Mouse (Mus musculus): ENCODE measurements around the gene Sh3glb1.

The Sh3glb1 gene

DNA sequence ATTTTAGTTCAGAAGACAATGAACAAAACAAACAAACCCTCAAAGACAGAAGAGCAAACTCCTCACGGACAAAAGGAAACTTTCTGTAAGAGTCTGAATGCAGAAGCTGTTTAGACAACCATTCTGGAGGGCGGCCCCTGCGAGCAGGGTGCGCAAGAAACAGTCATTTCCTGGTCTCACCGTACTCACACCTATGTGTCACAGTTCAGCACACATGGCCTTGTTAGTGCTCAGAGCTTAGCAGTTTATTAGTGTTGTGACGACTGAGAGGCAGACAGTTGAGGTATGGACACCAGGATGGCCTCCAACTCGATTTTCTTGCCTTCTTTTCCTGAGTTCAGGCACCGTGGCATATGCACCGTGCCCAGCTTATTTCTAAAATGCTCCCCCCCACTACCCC, 4.2 kb downstream of the Sh3glb1 start:
- in situ Hi-C loops (cut with MboI, MseI) = loop anchor here (25.0 kb wide), 1 partner anchor 1196 kb away; the partner anchor contains the start of gene Bcl10

DNA sequence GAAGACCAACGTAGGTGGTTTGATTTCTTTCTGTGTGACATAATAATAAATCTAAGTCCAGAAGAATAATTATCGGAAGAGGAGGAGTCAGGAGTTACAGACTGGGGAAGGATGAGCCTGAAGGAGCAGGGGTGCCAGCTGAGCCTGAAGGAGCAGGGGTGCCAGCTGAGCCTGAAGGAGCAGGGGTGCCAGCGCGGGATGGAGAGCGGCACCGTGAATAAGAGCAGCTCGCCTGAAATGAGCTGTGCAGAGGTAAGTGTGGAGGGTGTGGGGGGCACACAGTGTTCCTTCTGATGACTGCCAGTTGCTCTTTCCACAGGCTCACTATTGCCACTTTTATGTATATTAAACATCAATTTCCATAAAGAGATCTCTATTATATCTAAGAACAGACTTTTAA, 5.1 kb downstream of the Sh3glb1 start:
- in situ Hi-C loops (cut with MboI, MseI) = loop anchor here (25.0 kb wide), 1 partner anchor 1197 kb away; the partner anchor contains the start of gene Bcl10

DNA sequence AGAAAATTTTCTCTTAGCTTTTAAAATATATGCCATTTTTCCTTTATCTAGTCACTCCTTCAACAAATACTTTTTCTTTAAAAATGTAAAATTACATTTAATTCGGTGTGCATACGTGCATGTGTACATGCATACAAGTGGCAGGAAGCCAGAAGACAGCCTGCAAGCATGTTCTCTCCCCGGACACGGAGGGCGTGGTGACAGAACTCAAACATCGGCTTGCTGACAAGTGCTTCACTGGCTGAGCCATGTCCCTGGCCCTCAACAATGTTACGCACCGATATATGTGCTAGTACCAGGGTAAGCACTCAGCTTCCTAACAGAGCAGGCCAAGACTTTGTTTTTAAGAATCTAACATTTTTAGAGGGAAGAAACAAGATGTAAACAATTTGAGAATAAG, 5.5 kb downstream of the Sh3glb1 start:
- in situ Hi-C loops (cut with MboI, MseI) = loop anchor here (25.0 kb wide), 1 partner anchor 1198 kb away; the partner anchor contains the start of gene Bcl10

DNA sequence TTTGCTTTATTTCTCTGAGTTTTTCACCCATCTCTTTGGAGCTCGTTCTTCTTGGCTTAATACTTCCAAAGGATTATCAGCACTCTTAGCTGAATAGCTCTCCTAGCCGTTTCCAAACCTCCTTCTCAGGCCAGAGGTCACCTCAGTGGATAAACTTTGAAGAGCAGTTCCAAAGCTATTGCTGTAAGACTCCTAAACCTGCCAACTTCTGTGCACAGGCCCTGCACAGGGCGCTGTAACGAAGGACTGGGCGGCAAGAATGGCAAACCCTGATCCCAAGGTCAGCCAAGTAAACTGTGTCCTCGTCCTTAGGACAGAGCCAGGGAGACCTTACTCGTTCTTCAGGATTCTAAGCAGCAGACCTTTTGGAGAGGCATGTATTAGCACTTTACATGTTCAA, 6.0 kb downstream of the Sh3glb1 start:
- in situ Hi-C loops (cut with MboI, MseI) = loop anchor here (25.0 kb wide), 1 partner anchor 1198 kb away; the partner anchor contains the start of gene Bcl10

DNA sequence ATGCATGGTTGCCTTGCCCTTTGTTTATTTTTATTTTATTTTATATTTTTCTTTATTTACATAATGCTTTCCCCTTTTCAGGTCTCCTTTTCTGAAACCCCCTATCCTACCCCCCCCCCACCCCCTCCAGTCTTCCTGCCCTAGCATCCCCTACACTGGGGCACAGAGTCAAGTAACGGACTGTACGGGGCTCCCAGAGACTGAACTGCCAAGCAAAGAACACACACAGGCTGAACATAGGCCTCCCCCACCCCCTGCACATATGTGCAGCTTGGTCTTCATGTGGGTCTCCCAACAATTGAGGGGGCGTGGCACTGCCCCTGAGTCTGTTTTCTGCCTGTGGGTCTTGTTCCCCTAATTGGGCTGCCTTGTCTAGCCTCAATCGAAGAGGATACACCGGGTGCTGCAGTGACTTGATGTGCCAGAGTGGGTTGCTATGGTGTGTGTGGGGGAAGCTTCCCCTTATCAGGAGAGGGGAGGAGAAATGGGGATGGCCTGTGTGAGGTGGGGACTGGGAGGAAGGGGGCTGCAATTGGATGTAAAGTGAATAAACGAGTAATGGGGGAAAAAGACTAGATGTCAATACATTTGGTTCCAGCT, 8.4 kb downstream of the Sh3glb1 start:
- in situ Hi-C loops (cut with MboI, MseI) = loop anchor here (25.0 kb wide), 1 partner anchor 1201 kb away; the partner anchor contains the start of gene Bcl10

DNA sequence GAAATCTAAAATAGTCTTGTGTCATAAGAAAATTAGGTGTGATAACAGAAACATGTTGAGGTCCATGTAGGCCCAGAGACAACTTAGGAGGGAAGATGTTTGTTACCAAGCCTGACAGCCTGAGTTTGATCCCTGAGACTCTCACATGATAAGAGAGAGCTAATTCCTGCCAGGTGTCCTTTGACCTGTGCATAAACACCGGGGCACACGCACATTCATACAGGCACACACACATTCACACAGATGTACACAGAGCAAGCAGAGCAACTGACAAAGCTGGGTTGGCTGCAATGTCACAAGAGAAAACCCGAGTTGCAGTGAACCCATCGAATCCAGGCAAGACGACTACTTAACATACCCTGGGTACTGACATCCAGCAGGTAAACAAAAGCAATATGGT, 11.5 kb downstream of the Sh3glb1 start:
- in situ Hi-C loops (cut with MboI, MseI) = loop anchor here (25.0 kb wide), 1 partner anchor 1204 kb away; the partner anchor contains the start of gene Bcl10

DNA sequence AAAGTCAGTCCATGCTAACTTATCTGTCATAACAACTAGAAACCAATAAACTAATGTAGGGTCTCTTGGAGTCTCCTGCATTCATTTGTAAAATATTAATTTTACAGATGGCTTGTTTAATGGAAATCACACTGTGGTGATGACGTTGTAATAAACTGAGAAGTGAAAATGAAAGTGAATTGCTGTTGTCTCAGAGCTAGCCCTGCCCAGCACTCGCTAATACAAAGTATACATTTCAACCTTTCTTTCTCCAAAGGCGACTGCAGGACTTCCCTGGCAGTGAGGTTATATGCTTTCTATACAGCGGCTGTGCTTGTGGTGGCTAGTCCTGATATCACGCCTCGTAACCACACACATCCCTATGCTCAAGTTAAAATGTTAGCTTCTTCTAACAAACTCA, 16.2 kb downstream of the Sh3glb1 start:
- in situ Hi-C loops (cut with MboI, MseI) = loop anchor here (25.0 kb wide), 1 partner anchor 1208 kb away; the partner anchor contains the start of gene Bcl10

DNA sequence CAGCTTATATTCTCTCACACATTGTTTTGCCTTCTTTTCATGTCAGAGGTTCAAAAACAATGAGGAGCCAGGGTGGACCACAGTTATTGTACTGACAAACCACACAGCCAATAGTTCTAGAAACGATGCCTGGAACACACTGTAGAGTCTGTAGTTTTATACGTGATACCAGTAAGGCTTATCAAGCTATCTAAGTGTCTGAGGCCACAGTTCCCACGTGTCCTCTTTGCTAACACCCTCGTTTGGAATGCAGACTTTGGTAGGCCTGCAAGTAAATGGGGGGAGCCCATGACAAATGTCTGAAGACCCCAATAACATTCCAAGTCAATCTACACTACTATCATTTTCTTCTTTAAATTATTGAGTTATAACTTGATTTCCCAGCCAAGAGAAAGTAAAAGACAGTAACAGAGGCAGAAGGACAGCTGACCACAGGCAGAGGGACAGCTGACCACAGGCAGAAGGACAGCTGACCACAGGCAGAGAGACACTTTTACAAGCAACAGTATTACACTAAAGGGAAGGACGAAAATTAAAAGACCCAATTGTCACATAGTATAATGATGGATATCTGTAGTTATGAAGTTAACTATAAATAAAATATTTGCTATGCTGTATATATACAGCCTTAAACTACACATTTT, 21.2 kb downstream of the Sh3glb1 start:
- in situ Hi-C loops (cut with MboI, MseI) = no loop called here

DNA sequence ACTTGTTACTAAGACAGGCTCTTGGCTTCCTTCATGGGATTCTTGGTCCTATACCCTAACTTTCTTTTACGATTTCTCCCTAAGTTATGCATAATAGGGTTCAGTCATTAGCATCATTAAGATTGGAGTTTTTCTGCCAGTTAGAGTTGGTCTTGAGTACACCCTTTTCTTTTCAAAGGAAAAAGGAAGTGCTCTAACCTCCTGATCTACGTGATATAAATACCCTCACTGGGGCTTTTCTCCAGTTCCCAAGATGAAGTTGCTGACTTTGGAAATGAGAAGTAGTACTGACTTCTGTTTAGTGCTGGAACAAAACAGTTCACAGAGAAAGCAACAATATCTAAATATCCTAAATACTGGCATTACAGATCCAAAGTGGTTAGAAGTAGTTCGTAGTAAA, 22.2 kb downstream of the Sh3glb1 start:
- in situ Hi-C loops (cut with MboI, MseI) = no loop called here

DNA sequence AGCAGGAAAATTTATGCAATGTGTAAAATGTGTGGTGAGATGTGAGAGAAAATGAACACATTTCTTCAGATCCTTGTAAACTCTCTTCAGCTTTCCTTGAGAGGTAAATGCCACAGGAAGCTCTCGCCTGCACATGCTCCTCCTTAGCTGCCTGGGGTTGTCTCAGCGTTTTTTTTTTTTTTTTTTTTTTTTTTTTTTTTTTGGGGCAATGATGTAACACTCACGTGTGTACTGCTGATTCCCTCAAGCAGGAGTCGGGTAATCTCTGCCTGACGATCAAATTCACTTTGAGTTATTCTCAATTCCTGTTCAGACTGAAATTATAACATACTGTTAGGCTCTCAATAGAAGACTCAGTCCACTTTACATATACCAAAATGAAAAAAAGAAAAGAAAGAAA, 23.0 kb downstream of the Sh3glb1 start:
- in situ Hi-C loops (cut with MboI, MseI) = no loop called here

DNA sequence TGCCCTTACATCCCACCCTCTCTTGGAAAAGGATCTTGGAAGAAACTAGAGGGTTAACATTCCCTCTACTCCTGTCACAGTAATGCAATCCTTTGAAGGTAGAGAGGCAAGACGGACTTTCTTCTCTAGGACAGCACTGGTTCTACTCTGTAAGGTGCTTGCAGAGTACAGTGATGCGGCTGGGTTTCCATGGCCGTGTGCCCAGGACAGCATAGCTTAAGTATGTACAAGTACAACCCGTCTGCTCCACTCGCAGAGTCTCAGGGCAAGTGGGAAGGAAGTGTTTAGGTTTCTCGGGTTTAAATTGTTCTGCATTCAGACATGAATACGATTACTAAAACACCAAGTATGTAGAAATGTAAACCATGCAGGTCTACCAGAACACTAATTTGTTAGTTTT, 25.2 kb downstream of the Sh3glb1 start:
- in situ Hi-C loops (cut with MboI, MseI) = no loop called here

DNA sequence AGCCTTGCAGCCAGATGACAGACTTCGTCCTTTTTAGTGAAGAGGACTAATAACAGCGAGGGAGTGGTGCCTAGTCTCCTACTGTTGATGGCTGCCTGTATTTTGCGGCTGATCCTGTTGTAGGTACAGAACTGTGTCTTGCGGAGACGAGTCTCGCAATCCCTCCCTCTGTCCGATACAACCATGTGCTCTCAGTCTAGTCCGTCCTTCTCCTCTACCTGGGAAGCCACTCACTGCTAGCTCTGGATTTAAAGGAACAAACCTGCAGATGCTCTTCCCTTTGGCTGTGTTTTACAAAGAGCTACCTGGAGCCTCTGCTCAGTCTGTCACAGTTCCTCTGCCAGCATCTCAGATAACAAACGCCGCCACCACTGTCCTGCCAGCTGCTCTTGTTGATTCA, 26.1 kb downstream of the Sh3glb1 start:
- in situ Hi-C loops (cut with MboI, MseI) = no loop called here

DNA sequence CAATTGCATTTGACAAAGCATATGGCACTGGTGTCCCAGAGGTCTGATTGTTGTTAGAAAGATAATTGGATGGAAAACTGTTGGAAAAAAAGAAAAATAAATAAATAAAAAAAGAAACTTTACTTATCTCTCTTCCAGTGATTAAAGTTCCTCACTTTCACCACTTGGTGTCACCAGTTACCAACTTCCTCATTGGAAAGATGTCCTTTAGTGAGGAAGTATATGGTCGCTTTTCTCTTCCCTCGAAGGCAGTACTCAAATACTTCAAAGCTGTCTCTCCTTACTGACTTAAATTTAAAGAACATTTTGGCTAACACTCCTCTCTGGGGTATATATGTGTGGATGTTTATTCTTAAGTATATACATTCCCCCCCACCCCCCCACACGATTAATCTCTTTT, 28.1 kb downstream of the Sh3glb1 start:
- in situ Hi-C loops (cut with MboI, MseI) = no loop called here

DNA sequence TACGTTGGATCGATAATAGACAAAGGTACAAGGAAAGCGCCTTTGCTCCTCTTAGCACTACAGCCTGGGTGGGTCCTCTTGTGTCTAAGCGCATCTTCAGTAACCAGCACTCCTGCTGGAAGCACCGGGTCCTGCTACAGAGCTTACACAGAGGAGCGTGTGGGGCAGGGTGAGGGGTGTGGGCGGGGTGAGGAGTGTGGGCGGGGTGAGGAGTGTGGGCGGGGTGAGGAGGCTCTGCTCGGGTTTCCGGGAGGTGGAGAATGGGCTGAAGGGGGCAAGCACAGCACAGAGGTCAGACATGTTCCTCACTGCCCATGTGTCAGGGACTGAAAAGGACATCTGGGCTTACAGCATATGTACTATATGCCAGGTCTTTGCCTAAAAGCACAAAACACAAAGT, 30.9 kb downstream of the Sh3glb1 start:
- in situ Hi-C loops (cut with MboI, MseI) = no loop called here

DNA sequence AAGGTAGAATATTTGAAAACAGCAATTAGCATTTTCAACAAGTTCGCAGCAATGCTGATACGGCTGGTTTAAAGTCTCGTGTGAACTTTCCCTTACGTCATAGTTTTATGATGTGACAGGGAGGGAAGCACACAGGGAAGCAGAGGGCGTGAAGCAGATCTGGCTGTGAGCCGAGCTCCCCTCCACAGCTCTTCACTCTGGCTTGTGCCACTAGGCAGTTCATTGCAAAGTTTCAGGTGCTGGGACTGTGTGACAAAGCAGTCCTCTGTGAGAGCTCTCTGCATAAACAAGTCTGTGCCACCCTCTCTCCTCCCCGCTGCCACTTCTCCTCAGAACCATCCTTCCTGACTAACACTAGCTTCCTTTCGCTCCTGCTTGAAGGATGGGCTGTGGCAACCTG, 31.9 kb downstream of the Sh3glb1 start:
- in situ Hi-C loops (cut with MboI, MseI) = no loop called here

DNA sequence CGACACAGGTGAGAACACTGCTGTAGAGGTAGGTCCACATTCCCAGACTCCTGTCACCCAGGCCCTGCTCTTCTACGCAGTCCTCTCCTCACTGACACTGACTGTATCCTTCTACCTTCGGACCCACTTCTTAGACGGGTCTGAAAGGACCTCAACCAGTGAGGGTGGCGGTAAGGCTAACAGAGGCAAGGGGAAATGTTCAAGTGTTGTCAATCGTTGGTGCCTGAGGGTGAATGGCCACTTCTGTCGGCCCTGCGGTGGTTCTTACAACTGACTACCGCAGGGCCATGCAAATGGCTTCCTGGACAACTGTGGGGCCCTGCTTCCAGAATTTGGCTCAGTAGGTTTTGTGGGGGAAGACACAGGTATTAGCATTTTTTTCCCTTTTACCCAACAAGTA, 32.5 kb downstream of the Sh3glb1 start:
- in situ Hi-C loops (cut with MboI, MseI) = no loop called here

DNA sequence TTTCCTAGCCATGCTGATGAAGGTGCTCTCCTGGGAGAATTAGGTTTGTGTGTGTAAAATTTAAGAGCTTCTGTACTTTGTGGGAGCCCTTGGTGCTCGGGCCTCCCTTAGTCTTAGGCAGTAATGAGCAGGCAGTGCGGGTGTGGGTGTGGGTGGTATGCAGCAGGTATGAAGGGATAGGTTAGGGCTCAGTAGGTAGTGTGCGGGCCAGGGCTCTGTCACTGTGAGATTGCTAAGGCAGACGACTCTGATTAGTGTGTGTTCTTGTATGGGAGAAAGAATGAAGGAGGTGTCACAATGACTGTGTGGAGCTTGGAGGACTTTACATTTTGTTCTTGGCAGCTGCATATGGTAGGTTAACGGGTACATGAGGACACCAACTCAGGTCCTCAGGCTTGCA, 34.0 kb downstream of the Sh3glb1 start:
- in situ Hi-C loops (cut with MboI, MseI) = no loop called here

DNA sequence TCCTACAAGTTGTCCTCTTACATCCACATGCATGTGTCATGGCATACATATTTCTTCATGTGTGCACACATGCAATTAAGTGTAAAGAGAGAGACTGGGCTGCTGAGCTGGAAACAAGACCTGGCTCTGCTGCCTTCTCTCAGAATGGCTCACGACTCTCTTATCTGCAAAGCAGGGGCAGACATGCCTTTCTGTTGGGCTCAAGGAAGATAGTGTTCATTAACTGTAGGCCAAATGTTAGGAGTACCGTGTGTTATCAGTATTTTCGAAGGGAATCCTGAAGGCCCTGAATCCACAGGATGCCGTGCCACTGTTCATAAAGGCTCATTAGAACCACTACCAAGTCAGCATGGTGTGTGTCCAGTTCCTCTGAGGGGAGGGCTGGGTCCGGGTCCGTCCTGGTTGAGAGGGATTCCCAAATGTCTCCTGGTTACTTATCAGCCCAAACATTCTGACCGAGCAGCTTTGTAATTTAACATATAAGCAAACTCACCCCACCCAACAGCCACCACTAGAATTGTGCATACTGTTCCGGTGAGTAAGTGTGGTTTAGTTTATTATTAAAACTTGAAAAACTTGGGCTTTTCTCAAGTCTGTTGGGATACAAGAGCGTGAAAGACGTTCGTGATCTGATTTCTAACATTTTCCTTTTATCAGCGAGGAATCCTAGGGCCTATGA, 36.9 kb downstream of the Sh3glb1 start:
- in situ Hi-C loops (cut with MboI, MseI) = no loop called here

DNA sequence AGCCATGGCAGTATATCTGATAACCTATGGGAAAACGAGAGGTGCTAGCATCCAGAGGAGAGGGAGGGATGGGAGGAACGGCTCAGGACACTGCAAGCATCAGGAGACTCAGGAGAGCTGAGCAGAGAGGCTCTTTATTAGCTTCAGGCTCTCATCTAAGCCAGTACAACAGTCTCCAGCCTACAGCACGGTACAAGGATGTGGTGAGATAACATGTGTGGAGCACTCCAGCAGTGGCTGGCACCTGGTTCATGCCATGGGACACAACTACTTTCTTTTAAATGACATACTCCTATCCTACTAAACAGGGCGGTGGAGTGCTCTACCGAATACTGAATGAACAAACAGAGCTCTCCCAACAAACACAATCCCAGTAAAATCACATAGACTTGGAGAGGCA, 38.6 kb downstream of the Sh3glb1 start:
- in situ Hi-C loops (cut with MboI, MseI) = no loop called here

DNA sequence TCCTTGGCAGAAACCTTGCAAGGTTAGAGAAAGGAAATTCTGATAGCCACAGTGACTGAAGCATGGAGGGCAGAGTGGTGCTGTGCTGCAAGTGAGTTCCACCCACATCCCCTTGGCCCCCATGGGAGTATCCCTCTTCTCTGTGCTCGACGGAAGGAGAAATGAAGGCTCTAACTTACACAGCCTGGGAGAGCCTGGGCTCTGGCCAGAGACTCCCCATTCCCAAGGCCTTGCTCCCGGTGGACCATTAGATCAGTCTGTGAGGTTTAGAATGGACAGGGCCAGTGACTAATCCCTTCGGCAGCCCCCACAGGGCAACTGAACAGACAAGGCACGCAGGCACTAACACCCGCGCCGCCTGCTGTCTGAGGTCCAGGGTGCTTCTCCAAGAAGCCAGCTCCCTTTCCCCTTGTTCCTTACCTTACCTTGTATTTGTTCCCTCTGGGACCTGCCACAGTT, 40.4 kb downstream of the Sh3glb1 start:
- in situ Hi-C loops (cut with MboI, MseI) = loop anchor here (10.0 kb wide), 1 partner anchor 825 kb away; no protein-coding TSS in a partner anchor

DNA sequence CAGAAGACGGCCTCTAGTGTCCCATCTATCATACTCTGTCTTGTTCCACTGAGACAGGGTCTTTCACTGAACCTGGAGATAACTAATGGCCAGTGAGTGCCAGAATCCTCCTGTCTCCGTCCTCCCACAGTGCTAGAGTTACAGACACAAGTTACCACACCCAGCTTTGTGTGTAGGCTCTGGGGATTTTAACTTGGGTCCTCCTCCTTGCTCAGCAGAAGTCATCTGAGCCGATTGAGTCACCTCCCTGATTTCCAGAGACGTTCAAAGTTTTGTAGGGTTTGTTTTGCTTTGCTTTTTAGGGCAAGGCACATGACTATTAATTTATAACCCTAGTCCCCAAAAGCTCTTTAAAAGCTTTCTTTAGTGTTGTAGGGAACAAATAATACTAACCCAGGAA, 41.0 kb downstream of the Sh3glb1 start:
- in situ Hi-C loops (cut with MboI, MseI) = loop anchor here (10.0 kb wide), 1 partner anchor 826 kb away; no protein-coding TSS in a partner anchor

DNA sequence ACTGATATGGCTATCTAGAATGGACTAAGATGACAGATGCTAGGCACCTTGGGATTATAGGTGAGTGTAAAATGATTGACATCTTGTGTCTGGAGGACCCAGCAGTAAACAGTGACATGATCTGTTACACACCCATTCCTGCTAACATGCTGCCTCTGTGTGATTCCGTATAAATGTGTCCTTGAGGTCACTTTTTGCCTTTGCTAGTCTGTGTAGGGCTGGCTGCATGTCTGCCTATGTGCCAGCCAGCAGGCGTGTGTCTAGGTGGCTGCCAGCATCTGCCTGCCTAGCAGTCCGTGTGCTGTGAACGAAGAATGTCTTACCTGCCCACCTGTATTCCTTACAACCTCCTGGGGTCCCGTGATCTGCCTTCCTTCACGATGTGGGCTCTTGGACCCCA, 42.4 kb downstream of the Sh3glb1 start:
- in situ Hi-C loops (cut with MboI, MseI) = loop anchor here (10.0 kb wide), 1 partner anchor 827 kb away; no protein-coding TSS in a partner anchor

Data from regulatory T cell (primary cell).